Mouse (Mus musculus) liver, embryonic 14.5 days (tissue): ENCODE measurements around the gene Syp. TPM values are rescaled to one million over a fixed set of nuclear protein-coding genes. Genes with fewer than 3 reads are reported as not detected.

Experiments
- ATAC-seq: fragments of 200-750 bp; cut with Nextera tagmentation; 2 replicates; pipeline ENCODE4 v1.8.0; 2017; ENCODE audit warnings: moderate number of reproducible peaks, mild to moderate bottlenecking, moderate library complexity; ENCODE audit not compliant: insufficient read depth
- DNase-seq, 3 experiments: peaks; one replicate each; pipeline ENCODE4 v3.0.0-alpha.2; 2012 to 2013; ENCODE audit warnings: low read depth in 3 of 3, low spot score in 3 of 3
- H3K27ac ChIP-seq: fragments of 300-500 bp; sonication (generic); 2 replicates; pipeline ENCODE4 v1.5.1; 2014; ENCODE audit warnings: moderate library complexity, mild to moderate bottlenecking, control low read depth, inconsistent platforms
- H3K27me3 ChIP-seq: fragments of 300-500 bp; sonication (generic); 2 replicates; pipeline ENCODE4 v1.6.1; 2014; ENCODE audit warnings: mild to moderate bottlenecking, low read length, moderate library complexity; ENCODE audit not compliant: control insufficient read depth, insufficient read depth
- H3K36me3 ChIP-seq: fragments of 300-500 bp; sonication (generic); replicated peaks from 2 replicates; pipeline ENCODE4 v1.6.1; 2014; ENCODE audit warnings: low read depth; ENCODE audit not compliant: control insufficient read depth, insufficient read depth
- H3K4me1 ChIP-seq, 2 experiments: fragments of 200-500 bp in 1 of 2; fragments of 300-500 bp in 1 of 2; sonication (generic) in 1 of 2; replicated peaks; 2 replicates each; pipeline ENCODE4 v1.6.1; 2012 to 2014; ENCODE audit warnings: antibody characterized with exemption in 1 of 2, inconsistent platforms in 1 of 2, low read length in 1 of 2; ENCODE audit not compliant: control insufficient read depth in 2 of 2, insufficient read depth in 2 of 2
- H3K4me2 ChIP-seq: fragments of 300-500 bp; sonication (generic); 2 replicates; pipeline ENCODE4 v1.6.1; 2014; ENCODE audit warnings: low read depth, mild to moderate bottlenecking, control low read depth, moderate library complexity
- H3K4me3 ChIP-seq, 2 experiments: fragments of 200-500 bp in 1 of 2; fragments of 300-500 bp in 1 of 2; sonication (generic) in 1 of 2; 2 replicates each; pipeline ENCODE4 v1.5.1; 2012 to 2014; ENCODE audit warnings: low read depth in 2 of 2, low read length in 2 of 2, mild to moderate bottlenecking in 2 of 2, control low read depth in 1 of 2, inconsistent platforms in 1 of 2, moderate library complexity in 1 of 2; ENCODE audit not compliant: insufficient read depth in 1 of 2
- H3K9ac ChIP-seq: fragments of 300-500 bp; sonication (generic); replicated peaks from 2 replicates; pipeline ENCODE4 v1.6.1; 2014; ENCODE audit warnings: mild to moderate bottlenecking, control low read depth, moderate library complexity
- H3K9me3 ChIP-seq: fragments of 300-500 bp; sonication (generic); 2 replicates; pipeline ENCODE4 v1.6.1; 2016; ENCODE audit warnings: low read length, mixed read lengths; ENCODE audit not compliant: control insufficient read depth
- CTCF ChIP-seq: IDR thresholded peaks from 2 replicates; pipeline ENCODE4 v1.5.1; 2016; ENCODE audit warnings: antibody characterized with exemption, low read depth, control low read depth
- EP300 ChIP-seq: IDR thresholded peaks from 2 replicates; pipeline ENCODE4 v1.6.1; 2016; ENCODE audit warnings: antibody characterized with exemption, low read depth
- whole genome bisulfite sequencing: fragments of 180-500 bp; shearing (Covaris S2); extraction: QIAGEN DNeasy Blood & Tissue Kit; methylation state at CpG from one replicate; pipeline ENCODE4 v1.1.7; 2014; ENCODE audit not compliant: insufficient replicate concordance; 5-methylcytosine and 5-hydroxymethylcytosine counted together
- polyA plus RNA-seq, 2 experiments: library from polyadenylated mRNA; depleted of rRNA in 1 of 2; stranded (reverse) in 1 of 2; unstranded in 1 of 2; fragments of >200 nt; fragmentation: Nextera tagmentation in 1 of 2; extraction: Ambion mirVana in 1 of 2; gene quantifications; 2 replicates each; pipeline versions ENCODE4 v1.2.1 to v1.2.3; 2012 to 2014

Syp gene
- polyA plus RNA-seq, 2 experiments: 0.25 to 0.39 TPM

DNA sequence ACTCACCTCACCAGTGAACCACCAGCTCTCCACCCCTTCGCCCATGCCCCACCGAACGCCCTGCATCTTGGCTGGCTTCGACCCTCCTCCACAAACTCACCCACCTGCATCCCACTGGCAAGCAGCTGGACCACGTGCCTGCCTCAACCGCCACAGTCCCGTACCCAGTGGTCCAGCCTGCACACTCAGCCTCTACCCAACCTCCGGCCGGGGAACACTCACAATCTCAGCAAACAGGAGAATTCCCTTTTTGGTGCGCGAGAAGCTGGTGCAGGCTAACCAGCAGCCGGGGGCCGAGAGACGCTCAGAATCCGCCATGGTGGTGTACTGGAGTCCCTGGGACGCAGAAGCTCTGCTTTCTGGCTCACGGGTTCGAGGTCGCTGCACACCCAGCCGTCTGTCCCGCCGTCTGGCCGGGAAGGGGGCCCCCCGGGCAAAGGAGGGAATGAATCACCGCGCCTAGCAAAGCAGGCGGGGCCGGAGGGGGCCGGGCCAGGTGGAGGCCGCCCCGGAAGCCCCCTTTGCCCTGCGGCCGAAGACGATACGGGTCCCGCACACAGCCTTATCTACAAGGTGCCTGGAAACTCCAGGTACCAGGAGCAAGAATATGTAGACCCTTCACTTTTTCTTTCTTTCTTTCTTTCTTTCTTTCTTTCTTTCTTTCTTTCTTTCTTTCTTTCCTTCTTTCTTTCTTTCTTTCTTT is 32.8 kb downstream of the Syp start, which contains the start of gene Plp2:
Plp2 (minus strand) TSS at position 470 of the 703 bp plus-strand sequence.
- DNase-seq (no peak), ATAC-seq (peak; percentile 34)
- peak within 1 kb of the TSS; percentile 65 for H3K4me2 ChIP-seq
- no peak within 1 kb of the TSS for H3K27ac ChIP-seq
- WGBS: 16% methylated on average over 30 of the region's 36 CpGs
- no peak for TF ChIP-seq EP300
- TF ChIP-seq CTCF: no peak
- no peaks in the 10 kb centered on the region for H3K27me3 ChIP-seq
- H3K4me3 ChIP-seq: peak within 1 kb of the TSS; percentile 50 to 72
- H3K36me3 ChIP-seq: no peaks in the 10 kb centered on the region
- H3K4me1 ChIP-seq: peaks cover 0 to 15% of the 10 kb centered on the region in 2 experiments; a peak in 2 of 4 replicates
- H3K9ac ChIP-seq: peak within 1 kb of the TSS; percentile 23
- H3K9me3 ChIP-seq: no peaks in the 10 kb centered on the region

DNA sequence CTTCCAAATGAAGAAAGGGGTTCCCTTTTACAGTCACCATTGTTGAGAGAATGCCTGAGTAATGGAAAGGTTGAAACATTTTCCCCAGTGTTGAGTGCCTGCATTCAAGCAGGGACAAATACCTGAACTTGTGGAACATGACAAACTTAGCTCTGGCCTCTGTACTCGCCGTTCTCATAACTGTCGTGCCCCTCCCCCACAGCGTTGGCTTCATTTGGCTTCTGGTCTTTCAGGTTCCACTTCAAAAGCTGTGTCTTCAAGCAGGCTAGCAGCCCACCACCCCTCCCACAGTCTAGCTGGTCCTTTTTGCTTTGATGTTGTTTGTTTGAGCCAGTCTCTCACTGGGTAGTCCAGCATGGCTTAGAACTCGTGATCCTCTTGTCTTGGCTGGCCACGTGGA is 34.5 kb downstream of the Syp start:
- DNase-seq: no peak
- no peak overlapping the region for H3K4me2 ChIP-seq
- H3K4me3 ChIP-seq: no peak overlapping the region

DNA sequence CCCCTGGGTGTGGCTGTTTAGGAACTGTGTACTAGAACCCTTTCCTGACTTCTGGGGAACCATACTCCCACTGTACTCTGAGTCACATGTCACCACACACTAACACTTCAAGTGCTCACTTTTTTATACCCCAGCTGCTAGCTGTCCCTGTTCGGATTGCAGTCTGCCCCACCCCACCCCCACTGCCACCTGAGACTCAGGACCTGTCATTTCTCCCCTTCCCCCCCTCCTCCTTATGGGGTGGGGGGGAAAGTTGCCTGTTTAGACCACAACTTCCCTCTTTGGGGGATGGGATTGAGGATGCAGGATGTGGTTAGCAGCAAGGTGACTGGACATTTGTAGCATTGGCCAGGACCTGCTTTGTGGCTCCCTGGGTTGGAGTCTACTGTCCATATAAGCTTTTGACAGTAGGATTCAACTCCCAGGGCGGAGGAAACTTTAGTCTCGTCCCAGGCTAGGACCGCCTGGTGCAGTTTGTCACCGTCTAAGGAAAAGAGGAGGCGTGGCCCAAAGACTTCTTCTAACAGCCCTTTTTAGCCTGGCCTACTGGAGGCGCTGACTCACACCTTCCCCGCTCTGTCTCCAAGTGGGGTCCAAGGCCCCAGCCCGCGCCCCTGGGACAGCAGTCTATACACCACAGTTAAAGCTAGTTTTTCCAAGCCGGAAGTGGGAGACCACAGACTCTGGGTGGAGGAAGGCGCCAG is 35.5 kb downstream of the Syp start:
- no peaks in the 10 kb centered on the region for H3K27me3 ChIP-seq
- H3K36me3 ChIP-seq: no peaks in the 10 kb centered on the region
- no peak for TF ChIP-seq EP300
- no peak for TF ChIP-seq CTCF
- DNase-seq (no peak), ATAC-seq (peak; percentile 47)
- peaks cover 0 to 15% of the 10 kb centered on the region in 2 experiments; a peak in 2 of 4 replicates for H3K4me1 ChIP-seq
- no peak overlapping the region for H3K4me3 ChIP-seq
- H3K9me3 ChIP-seq: no peaks in the 10 kb centered on the region
- peak overlapping the region; percentile 62 for H3K4me2 ChIP-seq
- H3K27ac ChIP-seq: no peak overlapping the region
- WGBS: 21% methylated on average over 12 of the region's 12 CpGs
- no peak overlapping the region; the same call in 1 of the 2 replicates for H3K9ac ChIP-seq

More for the DNA sequence above, 34.5 kb downstream of the Syp start:
- no peaks in the 10 kb centered on the region for H3K36me3 ChIP-seq
- H3K9ac ChIP-seq: no peak overlapping the region
- no peak overlapping the region for H3K27ac ChIP-seq
- ATAC-seq: no peak
- H3K4me1 ChIP-seq: peaks cover 0 to 15% of the 10 kb centered on the region in 2 experiments; a peak in 2 of 4 replicates
- no peaks in the 10 kb centered on the region for H3K9me3 ChIP-seq
- TF ChIP-seq EP300: no peak
- no peak for TF ChIP-seq CTCF
- H3K27me3 ChIP-seq: no peaks in the 10 kb centered on the region
- 33% methylated on average over 6 of the region's 6 CpGs for WGBS

DNA sequence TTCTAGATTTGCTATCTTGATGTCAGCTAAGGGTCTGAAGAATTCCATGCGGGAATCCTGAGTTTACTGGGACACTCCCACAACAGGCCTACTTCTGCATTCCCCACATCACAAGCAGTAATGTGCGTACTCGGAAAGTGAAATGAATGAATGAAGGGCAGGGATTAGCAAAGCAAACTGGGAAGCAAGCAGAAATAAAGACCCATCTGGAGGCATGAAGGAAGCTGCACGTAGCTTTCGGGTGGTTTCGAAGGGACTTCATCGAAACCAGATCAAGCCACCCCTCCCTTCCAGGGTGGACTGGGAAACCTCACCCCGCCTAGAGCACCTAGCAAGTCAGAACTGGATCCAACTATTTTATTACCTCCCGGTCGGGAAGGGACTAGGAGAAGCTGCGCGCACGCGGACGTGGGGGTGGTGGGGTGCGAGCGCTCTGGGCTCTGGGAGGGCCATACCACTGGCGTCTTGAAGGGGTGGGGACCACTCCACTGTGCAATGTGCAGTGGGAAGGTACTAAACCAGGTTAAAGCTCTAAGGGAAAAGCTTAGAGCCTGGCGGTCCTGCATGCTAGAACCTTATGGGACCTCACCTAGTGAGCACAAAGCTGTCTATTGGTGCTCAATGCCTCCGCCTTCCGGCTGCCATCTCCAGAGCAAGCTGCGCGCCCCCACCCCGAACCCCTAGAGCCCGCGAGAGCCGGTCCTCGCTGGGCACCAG is 36.2 kb downstream of the Syp start:
- Histone ChIP-seq H3K27me3 (no peaks in the 10 kb centered on the region), H3K9me3 (no peaks in the 10 kb centered on the region), H3K4me3 (peak overlapping the region; percentile 18 to 40), H3K4me2 (peak overlapping the region; percentile 62), H3K27ac (no peak overlapping the region), H3K9ac (peak overlapping the region; percentile 31; the same call in 1 of the 2 replicates), H3K36me3 (no peaks in the 10 kb centered on the region), H3K4me1 (peaks cover 0 to 15% of the 10 kb centered on the region in 2 experiments; a peak in 2 of 4 replicates)
- TF ChIP-seq CTCF (no peak), EP300 (no peak)
- 16% methylated on average over 28 of the region's 28 CpGs for WGBS
- no peak for DNase-seq
- no peak for ATAC-seq
